In genomic region chr5:66054394-66054793, GRCm38 (mm10) we compare ENCODE assay signal across 13 mouse cellular contexts. TPM values are rescaled to one million over a fixed set of nuclear protein-coding genes. Genes with fewer than 3 reads are reported as not detected.
A peak's percentile ranks its signal among the peaks of the same experiment; 100 is the strongest.
DNase-seq lines count a peak whose midpoint lies in the region; ATAC-seq lines count a peak whose summit lies in the region.
"Had no signal": no experiment of that assay in that cellular context is flagged by ENCODE, and none has a peak within 500 bp of the region (broad histone marks: within the 10 kb centered on the region; RNA-seq: fewer than 3 reads in every experiment).

No protein-coding gene starts in this region.

- peak overlapping the region; percentile 9; the same call in 1 of the 2 replicates for H3K4me3 ChIP-seq in kidney, embryonic 14.5 days (ENCODE audit: low read length)
- no peak overlapping the region for H3K4me3 ChIP-seq in limb, embryonic 13.5 days
- peak overlapping the region; percentile 29 for H3K4me3 ChIP-seq in stomach, embryonic 16.5 days (replicated peaks; ENCODE audit: low read length)
- H3K4me3 ChIP-seq: embryonic facial prominence, embryonic 12.5 days; myocyte had no signal

- H3K27me3 ChIP-seq in kidney, embryonic 14.5 days (ENCODE audit: control insufficient read depth, insufficient read depth, low read length) = no peaks in the 10 kb centered on the region
- H3K27me3 ChIP-seq in limb, embryonic 13.5 days = no peaks in the 10 kb centered on the region
- H3K27me3 ChIP-seq in stomach, embryonic 16.5 days (ENCODE audit: control insufficient read depth, insufficient read depth, low read length) = no peaks in the 10 kb centered on the region
- H3K27me3 ChIP-seq: embryonic facial prominence, embryonic 12.5 days had no signal

- H3K9ac ChIP-seq in kidney, embryonic 14.5 days (ENCODE audit: low read depth, low read length) = no peak overlapping the region
- no peak overlapping the region for H3K9ac ChIP-seq in limb, embryonic 13.5 days
- no peak overlapping the region for H3K9ac ChIP-seq in stomach, embryonic 16.5 days (ENCODE audit: low read length)
- H3K9ac ChIP-seq: embryonic facial prominence, embryonic 12.5 days had no signal

- 0 out of 2 replicates have a peak, but pooled peaks cover 4% of the 10 kb centered on the region for H3K4me1 ChIP-seq in kidney, embryonic 14.5 days (ENCODE audit: control insufficient read depth, insufficient read depth, low read length)
- H3K4me1 ChIP-seq in limb, embryonic 13.5 days = peaks cover 7% of the 10 kb centered on the region
- peaks cover 5% of the 10 kb centered on the region; the same call in 1 of the 2 replicates for H3K4me1 ChIP-seq in stomach, embryonic 16.5 days (ENCODE audit: control insufficient read depth, insufficient read depth, low read length)

- no peak overlapping the region for H3K27ac ChIP-seq in kidney, embryonic 14.5 days (ENCODE audit: low read depth, low read length)
- H3K27ac ChIP-seq in limb, embryonic 13.5 days = no peak overlapping the region
- H3K27ac ChIP-seq in stomach, embryonic 16.5 days (ENCODE audit: low read length) = no peak overlapping the region
- H3K27ac ChIP-seq: embryonic facial prominence, embryonic 12.5 days had no signal

- no peak overlapping the region; the same call in 1 of the 2 replicates for H3K4me2 ChIP-seq in kidney, embryonic 14.5 days (replicated peaks; ENCODE audit: low read depth, low read length)
- peak overlapping the region; percentile 37 for H3K4me2 ChIP-seq in limb, embryonic 13.5 days (replicated peaks)
- peak overlapping the region; percentile 7; the same call in 1 of the 2 replicates for H3K4me2 ChIP-seq in stomach, embryonic 16.5 days (ENCODE audit: low read depth, low read length)
- H3K4me2 ChIP-seq: embryonic facial prominence, embryonic 12.5 days had no signal

- 58% methylated on average over 9 of the region's 9 CpGs for WGBS in kidney, embryonic 14.5 days
- 23% methylated on average over 9 of the region's 9 CpGs for WGBS in limb, embryonic 13.5 days
- WGBS in stomach, embryonic 16.5 days = 41% methylated on average over 9 of the region's 9 CpGs

- peak; percentile 50 for DNase-seq in embryo, embryonic 10 days (ENCODE audit: low spot score)
- DNase-seq in embryo, embryonic 9.5 days (ENCODE audit: extremely low spot score) = no peak
- DNase-seq in thymus, postnatal 25 days = no peak
- no peak for DNase-seq in urinary bladder, postnatal 25 days (ENCODE audit: low spot score)
- DNase-seq: heart, adult 18-20 months; heart, postnatal 36 days; lung, adult 18-20 months had no signal

- ATAC-seq in kidney, embryonic 14.5 days (ENCODE audit: low FRiP score, low TSS enrichment) = no peak
- no peak for ATAC-seq in limb, embryonic 13.5 days (ENCODE audit: low FRiP score, low read depth)
- ATAC-seq in stomach, embryonic 16.5 days (ENCODE audit: insufficient read depth, low FRiP score) = peak; percentile 42; the same call in 1 of the 2 replicates
- no peak for ATAC-seq in activated CD4-positive, CD25-positive, alpha-beta regulatory T cell, adult 4 months

- H3K9me3 ChIP-seq in kidney, embryonic 14.5 days (ENCODE audit: control insufficient read depth, low read length) = no peaks in the 10 kb centered on the region
- H3K9me3 ChIP-seq in limb, embryonic 13.5 days = no peaks in the 10 kb centered on the region
- no peaks in the 10 kb centered on the region for H3K9me3 ChIP-seq in stomach, embryonic 16.5 days (replicated peaks; ENCODE audit: control insufficient read depth, low read length)
- H3K9me3 ChIP-seq: embryonic facial prominence, embryonic 12.5 days had no signal

- no peaks in the 10 kb centered on the region for H3K36me3 ChIP-seq in kidney, embryonic 14.5 days (ENCODE audit: control insufficient read depth, insufficient read depth, low read length)
- no peaks in the 10 kb centered on the region for H3K36me3 ChIP-seq in limb, embryonic 13.5 days
- H3K36me3 ChIP-seq in stomach, embryonic 16.5 days (ENCODE audit: control insufficient read depth, insufficient read depth, low read length) = no peaks in the 10 kb centered on the region; the same call in 1 of the 2 replicates
- H3K36me3 ChIP-seq: embryonic facial prominence, embryonic 12.5 days had no signal

RNA-seq across cellular contexts. Expression of gene 9130230L23Rik, which starts 50.3 kb away (rescaled TPM):
- 0.38 and 0.40 TPM in 2 replicates for polyA plus RNA-seq in kidney, embryonic 14.5 days (2014; fragmentation: Nextera tagmentation; extraction: Ambion mirVana)
- polyA plus RNA-seq in limb, embryonic 13.5 days (2015; fragmentation: Nextera tagmentation; extraction: Ambion mirVana) = not detected in 2 replicates
- polyA plus RNA-seq in stomach, embryonic 16.5 days (2015; fragmentation: Nextera tagmentation; extraction: Ambion mirVana) = 1.9 and 2.6 TPM in 2 replicates
- 1 to 10 TPM in 1 of 2 experiments, not detected in 1; 1.0 TPM for polyA plus RNA-seq in activated CD4-positive, CD25-positive, alpha-beta regulatory T cell, adult 4 months (2017; shearing (Covaris generic))
- polyA plus RNA-seq: embryonic facial prominence, embryonic 12.5 days had no signal
